Mouse (Mus musculus) midbrain, embryonic 14.5 days (tissue): ENCODE measurements around the gene Creg1. TPM values are rescaled to one million over a fixed set of nuclear protein-coding genes. Genes with fewer than 3 reads are reported as not detected.

Experiments used
- ATAC-seq: fragments of 200-750 bp; cut with Nextera tagmentation; 2 replicates; pipeline ENCODE4 v1.8.0; 2017; ENCODE audit warnings: moderate number of reproducible peaks, moderate library complexity; ENCODE audit not compliant: low FRiP score, low TSS enrichment
- DNase-seq: peaks from one replicate; pipeline ENCODE4 v3.0.0-alpha.2; 2015
- H3K27ac ChIP-seq: fragments of 300-500 bp; sonication (generic); replicated peaks from 2 replicates; pipeline ENCODE4 v1.5.1; 2014; ENCODE audit warnings: mild to moderate bottlenecking, low read depth, low read length, moderate library complexity
- H3K27me3 ChIP-seq: fragments of 300-500 bp; sonication (generic); 2 replicates; pipeline ENCODE4 v1.6.1; 2014; ENCODE audit warnings: low read length, control low read depth, mixed read lengths; ENCODE audit not compliant: control insufficient read depth, insufficient read depth
- H3K36me3 ChIP-seq: fragments of 300-500 bp; sonication (generic); 2 replicates; pipeline ENCODE4 v1.6.1; 2014; ENCODE audit warnings: low read length, control low read depth; ENCODE audit not compliant: control insufficient read depth, insufficient read depth
- H3K4me1 ChIP-seq: fragments of 300-500 bp; sonication (generic); 2 replicates; pipeline ENCODE4 v1.6.1; 2014; ENCODE audit warnings: mild to moderate bottlenecking, antibody characterized with exemption, low read length, control low read depth; ENCODE audit not compliant: control insufficient read depth, insufficient read depth
- H3K4me2 ChIP-seq: fragments of 300-500 bp; sonication (generic); 2 replicates; pipeline ENCODE4 v1.6.1; 2014; ENCODE audit warnings: mild to moderate bottlenecking, low read length, moderate library complexity
- H3K4me3 ChIP-seq: fragments of 300-500 bp; sonication (generic); replicated peaks from 2 replicates; pipeline ENCODE4 v1.5.1; 2014; ENCODE audit warnings: low read depth, low read length
- H3K9ac ChIP-seq: fragments of 300-500 bp; sonication (generic); replicated peaks from 2 replicates; pipeline ENCODE4 v1.6.1; 2014; ENCODE audit warnings: mild to moderate bottlenecking, low read length, moderate library complexity
- H3K9me3 ChIP-seq: fragments of 300-500 bp; sonication (generic); 2 replicates; pipeline ENCODE4 v1.6.1; 2016; ENCODE audit warnings: low read length, control low read depth, mixed read lengths; ENCODE audit not compliant: control insufficient read depth
- WGBS: fragments of 180-500 bp; shearing (Covaris S2); extraction: QIAGEN DNeasy Blood & Tissue Kit; methylation state at CpG from one replicate; pipeline ENCODE4 v1.1.7; 2014; 5-methylcytosine and 5-hydroxymethylcytosine counted together
- polyA plus RNA-seq: library from polyadenylated mRNA; unstranded; fragments of >200 nt; fragmentation: Nextera tagmentation; extraction: Ambion mirVana; gene quantifications from 2 replicates; pipeline ENCODE4 v1.2.1, GENCODE M21; 2014

Creg1 gene
- polyA plus RNA-seq, 1 experiment from 2014 or later = 31.8 TPM

DNA sequence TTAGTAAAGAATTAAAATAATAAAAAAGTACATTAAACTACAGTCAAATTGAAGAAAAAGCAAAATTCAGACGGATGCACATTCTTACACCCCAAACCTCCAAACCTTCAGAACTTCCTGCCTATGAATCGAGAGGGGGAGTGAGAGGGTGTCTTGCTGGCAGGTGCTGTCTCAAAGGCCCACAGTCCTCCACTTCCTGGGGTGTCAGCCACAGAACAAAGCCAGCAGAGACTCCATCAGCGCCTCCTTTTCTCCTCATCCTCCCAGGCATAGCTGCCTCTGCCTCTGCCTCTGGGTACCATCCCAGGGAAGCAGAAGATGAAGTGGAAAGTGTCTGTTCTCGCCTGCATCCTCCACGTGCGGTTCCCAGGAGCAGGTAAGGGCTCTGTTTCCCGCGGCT is 25.0 kb downstream of the Creg1 start, which contains the start of gene Cd247:
Gene Cd247 (plus strand): TSS at position 171 of the 400 bp plus-strand sequence.
- DNase-seq (no peak), ATAC-seq (no peak)
- Histone ChIP-seq H3K4me1 (0 out of 2 replicates have a peak, but pooled peaks cover 6% of the 10 kb centered on the region), H3K4me3 (no peak within 1 kb of the TSS), H3K27ac (no peak within 1 kb of the TSS), H3K9me3 (no peaks in the 10 kb centered on the region), H3K27me3 (no peaks in the 10 kb centered on the region), H3K36me3 (no peaks in the 10 kb centered on the region), H3K4me2 (no peak within 1 kb of the TSS), H3K9ac (no peak within 1 kb of the TSS)
- 65% methylated on average over 8 of the region's 8 CpGs for WGBS

DNA sequence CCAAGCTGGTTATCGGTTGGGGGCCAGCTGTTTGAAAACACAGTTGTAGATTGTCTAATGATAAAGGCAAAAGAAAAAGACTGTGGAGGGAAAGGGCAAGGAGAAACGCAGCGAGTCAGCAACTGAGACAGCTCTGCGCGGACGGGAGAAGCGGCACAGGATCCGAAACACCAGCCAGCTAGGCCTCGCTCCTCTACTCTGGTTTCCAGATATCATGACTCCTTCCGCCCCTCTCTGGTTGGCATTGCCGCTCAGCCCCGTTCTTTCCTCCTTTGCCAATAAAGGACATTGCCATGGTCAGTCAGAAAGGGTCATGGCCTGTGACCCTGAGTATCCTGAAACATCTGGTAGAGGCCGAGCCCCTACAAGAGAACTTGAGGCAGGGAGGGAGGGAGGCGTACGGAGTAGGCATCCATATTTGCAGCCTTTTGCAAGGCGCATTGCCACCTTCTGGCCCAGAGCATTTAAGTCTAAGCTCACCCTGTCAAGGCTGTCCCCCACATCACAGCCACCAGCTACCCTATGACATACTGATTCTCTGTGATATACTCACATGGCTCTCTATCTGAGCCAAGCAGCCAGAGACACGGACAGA is 25.6 kb downstream of the Creg1 start:
- Histone ChIP-seq H3K4me2 (no peak overlapping the region), H3K4me1 (0 out of 2 replicates have a peak, but pooled peaks cover 6% of the 10 kb centered on the region), H3K9me3 (no peaks in the 10 kb centered on the region), H3K27me3 (no peaks in the 10 kb centered on the region), H3K36me3 (no peaks in the 10 kb centered on the region), H3K27ac (no peak overlapping the region), H3K9ac (no peak overlapping the region), H3K4me3 (no peak overlapping the region)
- no peak for DNase-seq
- 82% methylated on average over 17 of the region's 17 CpGs for WGBS
- no peak for ATAC-seq

- Histone ChIP-seq H3K27ac (no peak overlapping the region), H3K36me3 (no peaks in the 10 kb centered on the region), H3K9ac (no peak overlapping the region), H3K4me3 (no peak overlapping the region), H3K4me1 (0 out of 2 replicates have a peak, but pooled peaks cover 6% of the 10 kb centered on the region), H3K9me3 (no peaks in the 10 kb centered on the region), H3K4me2 (no peak overlapping the region), H3K27me3 (no peaks in the 10 kb centered on the region)
- DNase-seq = no peak
- 96% methylated on average over 6 of the region's 6 CpGs for WGBS
- ATAC-seq = no peak
Observed at GRCm38 (mm10) chr1:165789963-165790362, 26.4 kb downstream of the Creg1 start.

DNA sequence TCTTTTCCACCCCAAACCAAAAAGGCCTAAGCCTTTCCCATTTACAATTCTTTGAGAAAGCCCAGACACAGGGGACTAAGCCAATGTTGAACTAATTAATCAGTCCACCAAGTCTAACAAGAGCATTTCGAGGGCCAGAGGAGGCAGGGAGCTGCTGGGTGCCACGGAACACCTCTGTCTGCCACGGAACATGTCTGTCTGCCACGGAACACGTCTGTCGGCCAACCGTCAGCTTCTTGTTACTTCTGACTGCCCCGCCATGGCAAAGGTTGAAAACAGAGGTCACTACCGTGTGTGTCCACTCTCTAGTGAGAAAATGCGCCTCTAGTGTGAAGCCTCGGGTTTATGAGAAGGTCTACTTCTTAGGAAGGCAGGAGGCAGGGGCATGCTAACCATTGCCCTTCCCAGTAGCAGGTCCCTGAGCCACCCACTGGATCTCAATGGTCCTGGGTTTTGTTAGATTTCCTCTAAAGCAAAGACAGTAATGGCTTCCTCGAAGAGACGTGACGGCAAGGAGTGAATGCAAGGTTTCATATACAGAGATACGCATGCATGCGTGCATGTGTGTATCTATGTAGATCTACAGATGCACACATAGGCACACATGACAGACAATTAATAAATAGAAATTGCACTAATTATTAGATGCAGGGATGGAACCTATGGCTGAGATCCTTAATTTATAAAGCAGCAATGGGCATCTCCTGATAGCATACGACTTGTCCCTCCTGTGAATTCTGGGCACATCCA is 27.1 kb downstream of the Creg1 start:
- H3K9me3 ChIP-seq = no peaks in the 10 kb centered on the region
- DNase-seq (no peak), ATAC-seq (no peak)
- H3K36me3 ChIP-seq = no peaks in the 10 kb centered on the region
- no peak overlapping the region for H3K27ac ChIP-seq
- no peak overlapping the region for H3K9ac ChIP-seq
- no peaks in the 10 kb centered on the region for H3K27me3 ChIP-seq
- WGBS = 93% methylated on average over 17 of the region's 17 CpGs
- H3K4me1 ChIP-seq = 0 out of 2 replicates have a peak, but pooled peaks cover 6% of the 10 kb centered on the region
- no peak overlapping the region for H3K4me2 ChIP-seq
- H3K4me3 ChIP-seq = no peak overlapping the region

GRCm38 (mm10) chr1:165791411-165791810 is 27.9 kb downstream of the Creg1 start:
- no peak overlapping the region for H3K4me3 ChIP-seq
- no peak for DNase-seq
- H3K27ac ChIP-seq = no peak overlapping the region
- no peak overlapping the region for H3K4me2 ChIP-seq
- no peak for ATAC-seq
- WGBS = 79% methylated on average over 9 of the region's 9 CpGs
- no peak overlapping the region for H3K9ac ChIP-seq
- no peaks in the 10 kb centered on the region for H3K9me3 ChIP-seq
- H3K4me1 ChIP-seq = 0 out of 2 replicates have a peak, but pooled peaks cover 2% of the 10 kb centered on the region
- H3K36me3 ChIP-seq = no peaks in the 10 kb centered on the region
- H3K27me3 ChIP-seq = no peaks in the 10 kb centered on the region

GRCm38 (mm10) chr1:165801709-165802310 is 38.3 kb downstream of the Creg1 start:
- Histone ChIP-seq H3K4me2 (no peak overlapping the region), H3K36me3 (no peaks in the 10 kb centered on the region), H3K9me3 (no peaks in the 10 kb centered on the region; the same call in 1 of the 2 replicates), H3K4me3 (no peak overlapping the region), H3K4me1 (no peaks in the 10 kb centered on the region), H3K27ac (no peak overlapping the region), H3K9ac (no peak overlapping the region), H3K27me3 (no peaks in the 10 kb centered on the region)
- no peak for DNase-seq
- 71% methylated on average over 11 of the region's 11 CpGs for WGBS
- ATAC-seq = no peak

GRCm38 (mm10) chr1:165803107-165803506 is 39.6 kb downstream of the Creg1 start:
- Histone ChIP-seq H3K4me1 (no peaks in the 10 kb centered on the region), H3K9ac (no peak overlapping the region), H3K9me3 (no peaks in the 10 kb centered on the region; the same call in 1 of the 2 replicates), H3K4me2 (no peak overlapping the region), H3K27ac (no peak overlapping the region), H3K27me3 (no peaks in the 10 kb centered on the region), H3K4me3 (no peak overlapping the region), H3K36me3 (no peaks in the 10 kb centered on the region)
- 85% methylated on average over 5 of the region's 5 CpGs for WGBS
- no peak for DNase-seq
- ATAC-seq = no peak

GRCm38 (mm10) chr1:165804133-165804532 is 40.6 kb downstream of the Creg1 start:
- DNase-seq (no peak), ATAC-seq (no peak)
- no peak overlapping the region for H3K9ac ChIP-seq
- H3K27ac ChIP-seq = no peak overlapping the region
- no peak overlapping the region for H3K4me2 ChIP-seq
- H3K36me3 ChIP-seq = no peaks in the 10 kb centered on the region
- H3K27me3 ChIP-seq = no peaks in the 10 kb centered on the region
- WGBS = 93% methylated on average over 4 of the region's 4 CpGs
- H3K4me1 ChIP-seq = no peaks in the 10 kb centered on the region
- H3K9me3 ChIP-seq = no peaks in the 10 kb centered on the region; the same call in 1 of the 2 replicates
- H3K4me3 ChIP-seq = no peak overlapping the region
